Mouse (Mus musculus) limb, embryonic 15.5 days (tissue): ENCODE measurements around the gene Olfr1121. TPM values are rescaled to one million over a fixed set of nuclear protein-coding genes. Genes with fewer than 3 reads are reported as not detected.
A peak's percentile ranks its signal among the peaks of the same experiment; 100 is the strongest.
"Not testable (repeated sequence)": the region's sequence is repeated elsewhere in the genome, so short reads cannot be mapped to it uniquely, and the experiment has no call there.

Experiments
- ATAC-seq: fragments of 200-750 bp; cut with Nextera tagmentation; 2 replicates; pipeline ENCODE4 v1.8.0; 2017; ENCODE audit warnings: low read depth, moderate TSS enrichment; ENCODE audit not compliant: insufficient number of reproducible peaks, low FRiP score, low TSS enrichment
- H3K27ac ChIP-seq: fragments of 300-500 bp; sonication (generic); 2 replicates; pipeline ENCODE4 v1.5.1; 2015; ENCODE audit warnings: moderate library complexity, mild to moderate bottlenecking, inconsistent platforms
- H3K27me3 ChIP-seq: fragments of 300-500 bp; sonication (generic); 2 replicates; pipeline ENCODE4 v1.6.1; 2015; ENCODE audit warnings: inconsistent platforms
- H3K36me3 ChIP-seq: fragments of 300-500 bp; sonication (generic); 2 replicates; pipeline ENCODE4 v1.6.1; 2015; ENCODE audit warnings: inconsistent platforms
- H3K4me1 ChIP-seq: fragments of 300-500 bp; sonication (generic); 2 replicates; pipeline ENCODE4 v1.6.1; 2015; ENCODE audit warnings: inconsistent platforms
- H3K4me2 ChIP-seq: fragments of 300-500 bp; sonication (generic); 2 replicates; pipeline ENCODE4 v1.6.1; 2015; ENCODE audit warnings: mild to moderate bottlenecking, inconsistent platforms
- H3K4me3 ChIP-seq: fragments of 300-500 bp; sonication (generic); 2 replicates; pipeline ENCODE4 v1.5.1; 2015; ENCODE audit warnings: mild to moderate bottlenecking, inconsistent platforms
- H3K9ac ChIP-seq: fragments of 300-500 bp; sonication (generic); 2 replicates; pipeline ENCODE4 v1.6.1; 2015; ENCODE audit warnings: inconsistent platforms
- H3K9me3 ChIP-seq: fragments of 300-500 bp; sonication (generic); 2 replicates; pipeline ENCODE4 v1.6.1; 2016; ENCODE audit warnings: inconsistent platforms
- WGBS: fragments of 180-500 bp; shearing (Covaris S2); methylation state at CpG from one replicate; pipeline ENCODE4 v1.1.7; 2015; 5-methylcytosine and 5-hydroxymethylcytosine counted together
- polyA plus RNA-seq: library from polyadenylated mRNA; unstranded; fragments of >200 nt; fragmentation: Nextera tagmentation; extraction: Ambion mirVana; gene quantifications from 2 replicates; pipeline ENCODE4 v1.2.1, GENCODE M21; 2015

The Olfr1121 gene
- polyA plus RNA-seq = not detected in 2 replicates

DNA sequence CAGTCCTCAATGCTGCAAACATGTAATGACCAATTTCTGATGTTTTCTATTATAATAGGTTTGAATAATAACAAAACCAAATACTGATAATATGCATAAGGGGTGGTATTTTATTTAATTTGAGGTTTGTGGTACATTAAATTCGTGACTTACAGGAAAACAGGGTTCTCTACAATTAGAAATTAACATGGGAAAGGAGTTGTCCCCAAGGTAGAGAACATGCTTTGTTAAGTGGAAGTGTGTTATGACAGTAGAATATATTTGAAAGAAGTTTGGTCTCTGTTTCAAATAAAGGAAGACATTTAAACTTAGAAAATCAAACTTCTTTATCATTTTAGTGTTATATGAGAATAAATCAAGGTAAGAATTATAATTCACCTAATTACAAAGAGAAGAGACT lies at the start of gene Olfr1121:
Gene Olfr1121, plus strand, starts transcription at position 301 of the 400 bp plus-strand sequence.
- no peak within 1 kb of the TSS for H3K9ac ChIP-seq
- H3K4me2 ChIP-seq = no peak within 1 kb of the TSS
- no peaks in the 10 kb centered on the region for H3K4me1 ChIP-seq
- no peak within 1 kb of the TSS for H3K27ac ChIP-seq
- WGBS = 36% methylated on average over 1 of the region's 1 CpGs
- ATAC-seq = no peak
- no peaks in the 10 kb centered on the region for H3K36me3 ChIP-seq
- H3K4me3 ChIP-seq = no peak within 1 kb of the TSS
- no peaks in the 10 kb centered on the region for H3K9me3 ChIP-seq
- H3K27me3 ChIP-seq = no peaks in the 10 kb centered on the region

DNA sequence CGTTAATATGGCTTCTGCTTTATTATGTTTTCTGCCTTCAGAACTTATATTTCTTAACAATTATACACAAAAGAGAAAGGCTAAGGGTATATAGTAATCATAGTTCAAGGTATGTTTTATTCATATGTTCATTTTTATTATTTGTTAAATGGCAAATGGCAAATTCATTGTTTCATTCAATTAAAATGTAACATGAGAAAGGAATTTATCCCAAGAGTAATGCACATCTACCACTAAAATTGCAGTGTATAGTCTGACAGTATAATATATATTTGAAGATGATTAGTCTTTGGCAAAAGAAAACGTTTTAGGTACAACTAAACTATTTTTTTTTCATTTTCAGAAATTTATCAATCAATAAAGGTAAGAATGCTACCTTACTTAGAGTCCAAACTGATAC lies 15.2 kb upstream of the Olfr1121 start, which contains the start of gene Olfr1120:
Gene Olfr1120, plus strand, starts transcription at position 301 of the 400 bp plus-strand sequence.
- Histone ChIP-seq H3K4me2 (no peak within 1 kb of the TSS), H3K9me3 (no peaks in the 10 kb centered on the region), H3K27me3 (no peaks in the 10 kb centered on the region), H3K4me1 (no peaks in the 10 kb centered on the region), H3K4me3 (no peak within 1 kb of the TSS), H3K27ac (no peak within 1 kb of the TSS), H3K9ac (no peak within 1 kb of the TSS), H3K36me3 (no peaks in the 10 kb centered on the region)
- WGBS = 52% methylated on average over 2 of the region's 2 CpGs
- no peak for ATAC-seq

DNA sequence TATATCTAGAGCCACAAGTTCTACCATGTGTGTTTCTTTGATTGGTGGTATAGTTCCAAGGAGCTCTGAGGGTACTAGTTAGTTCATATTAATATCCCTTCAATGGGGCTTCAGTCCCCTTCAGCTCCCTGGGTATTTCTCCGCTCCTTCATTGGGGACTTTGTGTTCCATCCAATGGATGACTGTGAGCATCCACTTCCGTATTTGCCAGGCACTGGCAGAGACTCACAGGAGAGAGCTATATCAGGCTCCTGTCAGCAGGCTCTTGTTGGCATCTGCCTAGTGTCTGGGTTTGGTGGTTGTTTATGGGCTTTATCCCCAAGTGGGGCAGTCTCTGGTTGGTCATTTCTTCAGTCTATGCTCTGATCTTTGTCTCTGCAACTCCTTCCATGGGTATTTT lies 9.6 kb upstream of the Olfr1121 start:
- H3K9me3 ChIP-seq = not testable (repeated sequence)
- 92% methylated on average over 2 of the region's 2 CpGs for WGBS

DNA sequence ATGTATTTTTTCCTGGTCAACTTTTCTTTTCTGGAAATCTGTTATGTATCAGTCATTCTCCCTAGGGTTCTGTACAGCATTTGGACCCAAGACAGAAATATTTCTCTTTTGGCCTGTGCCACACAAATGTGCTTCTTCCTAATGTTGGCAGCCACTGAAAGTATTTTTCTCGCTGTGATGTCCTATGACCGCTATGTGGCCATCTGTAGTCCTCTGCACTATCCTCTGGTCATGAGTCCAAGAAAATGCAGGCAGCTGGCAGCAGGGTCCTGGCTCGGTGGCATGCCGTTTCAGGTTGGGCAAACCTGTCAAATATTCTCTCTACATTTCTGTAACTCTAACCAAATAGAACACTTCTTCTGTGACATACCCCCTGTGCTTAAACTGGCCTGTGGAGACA lies 2.0 kb downstream of the Olfr1121 start:
- Histone ChIP-seq H3K9ac (no peak overlapping the region), H3K9me3 (no peaks in the 10 kb centered on the region), H3K4me1 (no peaks in the 10 kb centered on the region), H3K27me3 (no peaks in the 10 kb centered on the region), H3K27ac (no peak overlapping the region), H3K4me2 (no peak overlapping the region), H3K36me3 (no peaks in the 10 kb centered on the region), H3K4me3 (no peak overlapping the region)
- ATAC-seq = no peak
- 87% methylated on average over 4 of the region's 4 CpGs for WGBS

More for the DNA sequence above, 9.6 kb upstream of the Olfr1121 start:
- H3K4me2 ChIP-seq, H3K27me3 ChIP-seq, H3K4me1 ChIP-seq, H3K27ac ChIP-seq, H3K4me3 ChIP-seq, ATAC-seq, H3K36me3 ChIP-seq, H3K9ac ChIP-seq: not testable (repeated sequence)

DNA sequence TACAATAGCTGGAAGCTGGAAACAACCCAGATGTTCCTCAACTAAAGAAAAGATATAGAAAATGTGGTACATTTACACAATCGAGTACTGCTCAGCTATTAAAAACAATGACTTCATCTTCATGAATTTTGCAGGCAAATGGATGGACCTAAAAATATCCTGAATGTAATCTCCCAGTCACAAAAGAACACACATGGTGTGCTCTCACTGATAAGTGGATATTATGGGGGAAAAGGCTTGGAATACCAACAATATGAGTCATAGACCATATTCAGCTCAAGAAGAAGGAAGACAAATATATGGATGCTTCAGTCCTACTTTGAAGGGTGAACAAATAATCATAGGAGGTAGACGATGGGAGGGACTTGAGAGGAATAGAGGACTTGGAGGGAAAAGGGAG lies 14.2 kb downstream of the Olfr1121 start:
- Histone ChIP-seq H3K4me2 (no peak overlapping the region), H3K9ac (no peak overlapping the region), H3K27me3 (no peaks in the 10 kb centered on the region), H3K36me3 (no peaks in the 10 kb centered on the region), H3K4me1 (no peaks in the 10 kb centered on the region), H3K27ac (no peak overlapping the region), H3K9me3 (no peaks in the 10 kb centered on the region), H3K4me3 (no peak overlapping the region)
- 88% methylated on average over 2 of the region's 2 CpGs for WGBS
- no peak for ATAC-seq

DNA sequence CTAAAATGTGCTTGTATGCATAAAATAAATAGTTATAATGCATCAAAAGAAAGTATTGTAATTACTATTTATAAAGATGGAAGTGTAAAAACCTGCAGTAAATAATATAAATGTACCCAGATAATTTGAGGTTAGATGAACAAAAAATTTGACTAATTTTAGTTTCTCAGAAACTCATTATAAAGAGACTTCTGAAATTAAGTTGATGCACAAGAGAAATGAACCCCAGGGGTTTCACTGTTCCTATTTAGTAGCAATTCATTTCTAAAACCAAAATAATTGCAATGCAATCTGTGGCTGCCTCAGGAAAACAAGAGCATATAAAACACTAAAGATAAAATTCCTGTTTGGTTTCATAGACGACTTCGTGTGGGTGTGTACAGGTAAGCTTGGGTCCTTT lies 15.9 kb downstream of the Olfr1121 start, which contains the start of gene Olfr1122:
Gene Olfr1122, plus strand, starts transcription at position 301 of the 400 bp plus-strand sequence.
- Histone ChIP-seq H3K4me2 (no peak within 1 kb of the TSS), H3K27ac (no peak within 1 kb of the TSS), H3K9ac (no peak within 1 kb of the TSS), H3K4me3 (no peak within 1 kb of the TSS), H3K36me3 (no peaks in the 10 kb centered on the region), H3K27me3 (no peaks in the 10 kb centered on the region), H3K4me1 (no peaks in the 10 kb centered on the region), H3K9me3 (no peaks in the 10 kb centered on the region)
- ATAC-seq = no peak
- WGBS = 71% methylated on average over 2 of the region's 2 CpGs

DNA sequence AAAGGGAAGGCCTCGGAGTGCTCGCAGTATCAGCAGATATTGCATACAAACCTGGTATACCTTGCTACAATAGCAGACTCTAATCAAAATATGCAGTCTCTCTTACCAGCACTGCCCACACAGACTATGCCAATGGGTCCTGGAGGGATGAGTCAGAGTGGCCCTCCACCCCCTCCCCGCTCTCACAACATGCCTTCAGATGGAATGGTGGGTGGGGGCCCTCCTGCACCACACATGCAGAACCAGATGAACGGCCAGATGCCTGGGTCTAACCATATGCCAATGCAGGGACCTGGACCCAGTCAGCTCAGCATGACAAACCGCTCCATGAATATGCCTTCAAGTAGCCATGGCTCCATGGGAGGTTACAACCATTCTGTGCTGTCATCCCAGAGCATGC lies 23.9 kb downstream of the Olfr1121 start:
- H3K9ac ChIP-seq, H3K9me3 ChIP-seq, H3K27me3 ChIP-seq, H3K4me3 ChIP-seq, H3K4me1 ChIP-seq, H3K36me3 ChIP-seq, H3K4me2 ChIP-seq, H3K27ac ChIP-seq: not testable (repeated sequence)
- 91% methylated on average over 5 of the region's 5 CpGs for WGBS
- ATAC-seq = 0 out of 2 replicates have a peak, but pooled peaks have one; percentile 19

DNA sequence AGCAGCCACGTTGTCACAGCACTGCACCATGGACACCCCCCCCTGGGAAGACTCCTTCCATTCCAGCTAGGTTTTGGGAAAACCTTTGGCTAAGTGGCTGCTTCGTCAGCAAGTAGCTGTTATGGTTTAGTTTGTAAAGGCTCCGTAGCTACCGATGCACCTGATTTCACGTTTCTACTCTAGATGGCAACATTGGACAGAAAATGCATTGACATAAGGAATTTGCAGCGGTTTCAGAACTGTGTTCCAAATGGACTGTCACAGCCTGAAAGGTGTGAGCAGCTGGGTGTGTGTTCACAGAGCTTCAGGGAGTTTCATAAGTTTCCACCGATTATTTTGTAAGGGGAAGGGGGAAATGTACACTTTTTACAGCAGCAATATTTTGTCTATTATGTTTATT lies 25.0 kb downstream of the Olfr1121 start:
- H3K9me3 ChIP-seq, H3K4me1 ChIP-seq, H3K4me2 ChIP-seq, H3K36me3 ChIP-seq, ATAC-seq, H3K9ac ChIP-seq, H3K27ac ChIP-seq, H3K27me3 ChIP-seq, H3K4me3 ChIP-seq: not testable (repeated sequence)
- 79% methylated on average over 7 of the region's 7 CpGs for WGBS

DNA sequence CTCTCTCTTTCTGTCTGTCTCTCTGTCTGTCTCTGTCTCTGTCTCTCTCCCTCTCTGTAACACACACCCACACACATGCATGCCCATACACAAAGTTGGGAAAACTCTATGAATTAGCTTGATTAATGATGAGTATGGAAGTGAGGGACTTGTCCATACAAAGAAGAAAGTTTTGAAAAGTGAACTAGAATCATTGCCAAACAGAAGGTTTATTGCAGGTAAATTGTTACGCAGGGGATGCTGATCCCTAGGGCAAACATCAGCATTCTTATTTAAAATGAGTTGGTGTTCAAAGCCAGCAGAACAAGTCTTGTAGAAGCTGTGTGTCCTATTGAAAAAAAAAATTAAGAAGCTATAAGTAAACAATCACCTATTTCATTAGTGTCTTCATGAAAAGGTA lies 46.6 kb downstream of the Olfr1121 start, which contains the start of gene Olfr1123:
Gene Olfr1123, plus strand, starts transcription at position 301 of the 400 bp plus-strand sequence.
- H3K4me2 ChIP-seq = no peak within 1 kb of the TSS

More for the DNA sequence above, 46.6 kb downstream of the Olfr1121 start, which contains the start of gene Olfr1123:
- no peak within 1 kb of the TSS for H3K9ac ChIP-seq
- H3K27me3 ChIP-seq = no peaks in the 10 kb centered on the region
- H3K27ac ChIP-seq = no peak within 1 kb of the TSS
- no peaks in the 10 kb centered on the region for H3K36me3 ChIP-seq
- 63% methylated on average over 1 of the region's 1 CpGs for WGBS
- ATAC-seq = no peak
- H3K4me1 ChIP-seq = no peaks in the 10 kb centered on the region
- H3K9me3 ChIP-seq = no peaks in the 10 kb centered on the region
- no peak within 1 kb of the TSS for H3K4me3 ChIP-seq

Other genes starting within 250 kb of the Olfr1121 start
- not detected in 2 replicates for gene Olfr1110, start 229.6 kb upstream of the Olfr1121 start, polyA plus RNA-seq
- gene Olfr1111, start 217.3 kb upstream of the Olfr1121 start, polyA plus RNA-seq = not detected in 2 replicates
- gene Olfr1112, start 182.1 kb upstream of the Olfr1121 start, polyA plus RNA-seq = not detected in 2 replicates
- gene Olfr1113, start 160.9 kb upstream of the Olfr1121 start, polyA plus RNA-seq = not detected in 2 replicates
- not detected in 2 replicates for gene Olfr1115, start 121.9 kb upstream of the Olfr1121 start, polyA plus RNA-seq
- not detected in 2 replicates for gene Olfr1116, start 102.4 kb upstream of the Olfr1121 start, polyA plus RNA-seq
- not detected in 2 replicates for gene Olfr1118, start 62.3 kb upstream of the Olfr1121 start, polyA plus RNA-seq
- gene Olfr1120, start 15.1 kb upstream of the Olfr1121 start, polyA plus RNA-seq = not detected in 2 replicates
- not detected in 2 replicates for gene Olfr1122, start 16.0 kb downstream of the Olfr1121 start, polyA plus RNA-seq
- not detected in 2 replicates for gene Olfr1123, start 46.7 kb downstream of the Olfr1121 start, polyA plus RNA-seq
- not detected in 2 replicates for gene Olfr1124, start 60.4 kb downstream of the Olfr1121 start, polyA plus RNA-seq
- not detected in 2 replicates for gene Olfr1126, start 84.1 kb downstream of the Olfr1121 start, polyA plus RNA-seq
- not detected in 2 replicates for gene Pramel7, start 127.2 kb downstream of the Olfr1121 start, polyA plus RNA-seq
- gene Pramel6, start 136.7 kb downstream of the Olfr1121 start, polyA plus RNA-seq = not detected in 2 replicates
- gene Olfr153, start 161.9 kb downstream of the Olfr1121 start, polyA plus RNA-seq = not detected in 2 replicates
- not detected in 2 replicates for gene Olfr1128, start 175.6 kb downstream of the Olfr1121 start, polyA plus RNA-seq
- gene Olfr1129, start 204.0 kb downstream of the Olfr1121 start, polyA plus RNA-seq = not detected in 2 replicates
- not detected in 2 replicates for gene Olfr1130, start 236.3 kb downstream of the Olfr1121 start, polyA plus RNA-seq